In genomic region chr14:19858808-19859776, GRCm38 (mm10) we compare ENCODE assay signal across 10 mouse cellular contexts. TPM values are rescaled to one million over a fixed set of nuclear protein-coding genes. Genes with fewer than 3 reads are reported as not detected.
DNase-seq lines count a peak whose midpoint lies in the region; ATAC-seq and TF ChIP-seq lines count a peak whose summit lies in the region.
"Had no signal": no experiment of that assay in that cellular context is flagged by ENCODE, and none has a peak within 500 bp of the region (broad histone marks: within the 10 kb centered on the region; RNA-seq: fewer than 3 reads in every experiment).

No protein-coding gene starts in this region.

- H3K4me1 ChIP-seq in lung, postnatal 0 days (ENCODE audit: insufficient read depth, low read depth, low read length), result no peaks in the 10 kb centered on the region
- H3K4me1 ChIP-seq in lung, adult 2 months (ENCODE audit: control insufficient read depth, insufficient read depth, low read length), result peaks cover 2% of the 10 kb centered on the region; the same call in 1 of the 2 replicates
- H3K4me1 ChIP-seq in embryonic facial prominence, embryonic 14.5 days (ENCODE audit: control insufficient read depth, insufficient read depth, low read length), result no peaks in the 10 kb centered on the region
- H3K4me1 ChIP-seq: liver, embryonic 15.5 days had no signal

- peak; percentile 41; the same call in 1 of the 2 replicates for TF ChIP-seq CTCF in lung, postnatal 0 days (IDR thresholded peaks at IDR 0.05)
- no peak for TF ChIP-seq CTCF in lung, adult 2 months (IDR thresholded peaks at IDR 0.05; ENCODE audit: insufficient read depth, low read length)

- no peak overlapping the region for H3K4me3 ChIP-seq in lung, postnatal 0 days (ENCODE audit: low read depth, low read length)
- no peak overlapping the region for H3K4me3 ChIP-seq in lung, adult 2 months (replicated peaks; ENCODE audit: extremely low read depth, low read depth, low read length)
- no peak overlapping the region for H3K4me3 ChIP-seq in embryonic facial prominence, embryonic 14.5 days (ENCODE audit: low read depth, low read length)
- H3K4me3 ChIP-seq: erythroblast, embryonic 14.5 days; liver, embryonic 15.5 days had no signal

- 39% methylated on average over 8 of the region's 8 CpGs for WGBS in lung, postnatal 0 days
- WGBS in lung, adult 2 months, result 39% methylated on average over 8 of the region's 8 CpGs
- 41% methylated on average over 8 of the region's 8 CpGs for WGBS in embryonic facial prominence, embryonic 14.5 days

- ATAC-seq in lung, postnatal 0 days, result no peak
- no peak for ATAC-seq in embryonic facial prominence, embryonic 14.5 days (ENCODE audit: low read depth)
- ATAC-seq in erythroid progenitor cell, adult 5-6 weeks (replicated peaks; ENCODE audit: low FRiP score, poor library complexity, severe bottlenecking), result no peak

- no peaks in the 10 kb centered on the region for H3K36me3 ChIP-seq in lung, postnatal 0 days (ENCODE audit: insufficient read depth, low read length)
- no peaks in the 10 kb centered on the region for H3K36me3 ChIP-seq in embryonic facial prominence, embryonic 14.5 days (ENCODE audit: control insufficient read depth, insufficient read depth, low read length)
- H3K36me3 ChIP-seq: liver, embryonic 15.5 days had no signal

- H3K27ac ChIP-seq in lung, postnatal 0 days (ENCODE audit: low read length), result no peak overlapping the region
- no peak overlapping the region for H3K27ac ChIP-seq in embryonic facial prominence, embryonic 14.5 days (replicated peaks; ENCODE audit: low read depth, low read length)
- H3K27ac ChIP-seq: liver, embryonic 15.5 days had no signal

- H3K4me2 ChIP-seq in lung, postnatal 0 days (replicated peaks; ENCODE audit: low read depth, low read length), result no peak overlapping the region
- H3K4me2 ChIP-seq in embryonic facial prominence, embryonic 14.5 days (ENCODE audit: low read depth, low read length), result no peak overlapping the region
- H3K4me2 ChIP-seq: liver, embryonic 15.5 days had no signal

- TF ChIP-seq POLR2A in lung, adult 2 months (IDR thresholded peaks at IDR 0.05; ENCODE audit: borderline replicate concordance, extremely low read depth, low read depth, low read length), result no peak

- H3K27me3 ChIP-seq in lung, postnatal 0 days (replicated peaks; ENCODE audit: insufficient read depth, low read length), result no peaks in the 10 kb centered on the region
- H3K27me3 ChIP-seq in embryonic facial prominence, embryonic 14.5 days (replicated peaks; ENCODE audit: control insufficient read depth, insufficient read depth, low read length), result no peaks in the 10 kb centered on the region
- H3K27me3 ChIP-seq: liver, embryonic 15.5 days had no signal

- no peaks in the 10 kb centered on the region for H3K9me3 ChIP-seq in lung, postnatal 0 days (ENCODE audit: low read length)
- 0 out of 2 replicates have a peak, but pooled peaks cover 3% of the 10 kb centered on the region for H3K9me3 ChIP-seq in embryonic facial prominence, embryonic 14.5 days (ENCODE audit: control insufficient read depth, low read length)
- H3K9me3 ChIP-seq: liver, embryonic 15.5 days had no signal

- no peak for TF ChIP-seq EP300 in lung, postnatal 0 days (IDR thresholded peaks at IDR 0.05)

- no peak overlapping the region for H3K9ac ChIP-seq in lung, postnatal 0 days (replicated peaks; ENCODE audit: low read depth)
- no peak overlapping the region for H3K9ac ChIP-seq in embryonic facial prominence, embryonic 14.5 days (ENCODE audit: low read depth, low read length)
- H3K9ac ChIP-seq: liver, embryonic 15.5 days had no signal

- DNase-seq in adrenal gland, postnatal 10 days, result peak; percentile 8
- no peak for DNase-seq in adrenal gland, adult 2 months
- DNase-seq in lung, postnatal 0 days (ENCODE audit: low spot score), result peak; percentile 54
- DNase-seq in lung, adult 2 months, result no peak
- DNase-seq in embryonic facial prominence, embryonic 14.5 days (ENCODE audit: low spot score), result peak; percentile 53
- peak; percentile 21 to 56 for DNase-seq in left cerebral cortex, adult 8-10 months (ENCODE audit: low spot score in 2 of 2)
- no peak for DNase-seq in T-cell, adult 2 months (ENCODE audit: low spot score)

RNA-seq across cellular contexts. Expression of gene Rtraf, which starts 35.5 kb away (rescaled TPM):
- total RNA-seq in adrenal gland, postnatal 10 days (2021), result 10 to 100 TPM; 77.8 to 80.3 TPM
- total RNA-seq in adrenal gland, adult 2 months (2021), result 10 to 100 TPM; 75.4 to 84.4 TPM
- polyA plus RNA-seq in adrenal gland, adult 2 months (2012; rRNA removed), result 7.3 and 12.6 TPM in 2 replicates
- 137 and 138 TPM in 2 replicates for polyA plus RNA-seq in lung, postnatal 0 days (2015; fragmentation: Nextera tagmentation; extraction: Ambion mirVana)
- 18.0 TPM in 2 replicates for polyA plus RNA-seq in lung, adult 2 months (2012; rRNA removed)
- 255 and 258 TPM in 2 replicates for polyA plus RNA-seq in embryonic facial prominence, embryonic 14.5 days (2014; fragmentation: Nextera tagmentation; extraction: Ambion mirVana)
- 10 to 100 TPM; 44.3 to 47.0 (median 44.6) TPM for total RNA-seq in left cerebral cortex, adult 8-10 months (2022)
- total RNA-seq in erythroid progenitor cell, adult 5-6 weeks (2015; ENCODE audit: low replicate concordance), result 53.2 and 58.7 TPM in 2 replicates
- total RNA-seq in erythroid progenitor cell, adult 5-6 weeks (2017; ENCODE audit: low replicate concordance), result 33.4 and 54.2 TPM in 2 replicates

Comparison
In these comparisons a context has a peak if more than half of its experiments do, and no peak if none do; other contexts are left out.
1. DNase-seq: peak in adrenal gland, postnatal 10 days (single experiment), lung, postnatal 0 days (single experiment), embryonic facial prominence, embryonic 14.5 days (single experiment) and left cerebral cortex, adult 8-10 months (2 of 2); none in adrenal gland, adult 2 months (single experiment), lung, adult 2 months (single experiment) and T-cell, adult 2 months (single experiment).